Mouse (Mus musculus) heart, postnatal 0 days (tissue): ENCODE measurements around the gene Nhlrc4.

Source experiments
- CTCF ChIP-seq: IDR thresholded peaks from 2 replicates; pipeline ENCODE4 v1.5.1; 2016; ENCODE audit warnings: antibody characterized with exemption, control low read depth, low read depth
- EP300 ChIP-seq: IDR thresholded peaks from 2 replicates; pipeline ENCODE4 v1.6.1; 2016; ENCODE audit warnings: antibody characterized with exemption, low read depth

GRCm38 (mm10) chr17:25914295-25914694 is 30.5 kb downstream of the Nhlrc4 start:
- TF ChIP-seq EP300 (no peak), CTCF (no peak)
